Mouse (Mus musculus): Measurements from ENCODE around the gene Fgf8. TPM values are rescaled to one million over a fixed set of nuclear protein-coding genes. Genes with fewer than 3 reads are reported as not detected.

The Fgf8 gene
- polyA plus RNA-seq, 1 experiment from 2014 or later, result 0.73 TPM

DNA sequence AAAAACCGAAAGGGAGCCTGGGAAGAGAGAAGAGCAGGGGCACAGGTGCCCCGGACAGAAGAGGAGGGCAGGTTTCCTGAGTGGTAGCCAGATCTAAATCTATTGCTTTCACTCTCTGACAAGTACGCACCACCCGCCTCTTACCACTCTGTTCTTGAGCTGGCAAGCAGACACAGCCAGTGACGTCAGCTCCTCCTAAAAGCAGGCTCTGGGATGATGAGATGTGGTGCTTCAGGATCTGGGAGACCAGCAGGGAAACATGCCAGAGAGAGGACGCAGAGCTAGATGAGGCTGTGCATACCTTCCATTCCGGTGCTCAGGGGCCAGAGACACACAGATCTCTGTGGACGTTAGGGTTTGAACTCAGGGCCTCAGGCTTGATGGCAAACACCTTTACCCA, 50.5 kb downstream of the Fgf8 start:
- 76% methylated on average over 8 of the region's 8 CpGs for WGBS (ENCODE audit: insufficient replicate concordance)
- H3K27me3 ChIP-seq (ENCODE audit: control insufficient read depth, insufficient read depth, low read length), result no peaks in the 10 kb centered on the region

DNA sequence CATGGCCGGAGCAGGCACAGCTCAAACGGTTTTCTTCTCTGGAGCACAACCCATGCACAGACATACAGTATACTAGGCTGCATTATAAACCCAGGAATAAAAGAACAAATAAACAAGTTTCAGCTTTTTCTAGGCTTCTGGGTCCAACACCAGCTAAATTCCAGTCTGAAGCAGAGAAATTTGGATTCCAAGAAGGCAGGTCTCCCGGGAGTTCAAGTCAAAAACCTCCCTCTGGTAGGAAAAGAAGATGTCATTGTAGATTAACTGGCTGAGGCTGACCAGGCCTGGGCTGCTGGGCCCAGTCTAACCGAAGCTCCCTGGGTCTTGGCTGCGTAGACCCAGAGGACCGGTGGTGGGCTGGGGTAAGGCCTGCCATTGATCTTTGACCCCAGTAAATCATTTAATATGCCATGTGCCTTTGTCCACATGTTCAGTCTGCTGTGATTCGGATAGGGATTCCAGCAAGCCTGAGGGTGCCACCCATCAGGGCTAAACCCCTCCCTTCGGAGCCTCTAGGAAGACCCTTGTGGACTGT, 51.6 kb downstream of the Fgf8 start:
- H3K27ac ChIP-seq (ENCODE audit: low read depth, low read length), result no peak overlapping the region
- H3K27me3 ChIP-seq (ENCODE audit: control insufficient read depth, insufficient read depth, low read length), result no peaks in the 10 kb centered on the region

More for the DNA sequence above, 50.5 kb downstream of the Fgf8 start:
- Histone ChIP-seq H3K9ac (ENCODE audit: low read depth, low read length) (no peak overlapping the region), H3K27ac (ENCODE audit: low read depth, low read length) (no peak overlapping the region), H3K36me3 (ENCODE audit: control insufficient read depth, insufficient read depth, low read length) (no peaks in the 10 kb centered on the region), H3K4me1 (ENCODE audit: control insufficient read depth, insufficient read depth, low read length) (peaks cover 14% of the 10 kb centered on the region), H3K4me2 (no peak overlapping the region), H3K4me3 (ENCODE audit: low read depth, low read length) (no peak overlapping the region), H3K9me3 (replicated peaks; ENCODE audit: control insufficient read depth, low read length) (no peaks in the 10 kb centered on the region)
- ATAC-seq (replicated peaks; ENCODE audit: insufficient number of reproducible peaks, low FRiP score, low TSS enrichment), result no peak

DNA sequence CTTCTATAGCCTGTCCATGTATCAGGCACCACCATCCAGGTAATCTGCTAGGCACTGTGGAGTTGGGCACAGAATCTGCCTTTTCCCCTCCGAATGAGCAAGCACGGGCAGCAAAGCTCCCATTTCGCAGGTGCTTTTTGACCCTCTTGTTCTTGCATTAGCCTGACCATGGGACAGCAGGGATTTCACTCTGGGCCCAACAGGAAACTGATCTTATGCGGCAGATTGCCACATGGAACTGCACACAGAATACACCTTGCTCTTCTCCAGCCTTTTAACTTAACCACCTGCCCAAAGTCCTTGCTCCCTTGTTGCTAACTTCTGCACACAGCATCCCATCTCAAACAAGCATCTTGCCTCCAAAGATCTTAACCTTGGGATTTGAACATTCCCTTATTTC, 55.7 kb downstream of the Fgf8 start:
- no peak for ATAC-seq (replicated peaks; ENCODE audit: insufficient number of reproducible peaks, low FRiP score, low TSS enrichment)
- no peak overlapping the region for H3K4me2 ChIP-seq
- H3K9ac ChIP-seq (ENCODE audit: low read depth, low read length), result no peak overlapping the region
- no peaks in the 10 kb centered on the region for H3K36me3 ChIP-seq (ENCODE audit: control insufficient read depth, insufficient read depth, low read length)
- H3K4me1 ChIP-seq (ENCODE audit: control insufficient read depth, insufficient read depth, low read length), result no peaks in the 10 kb centered on the region
- no peak overlapping the region for H3K27ac ChIP-seq (ENCODE audit: low read depth, low read length)
- 59% methylated on average over 4 of the region's 4 CpGs for WGBS (ENCODE audit: insufficient replicate concordance)
- H3K27me3 ChIP-seq (ENCODE audit: control insufficient read depth, insufficient read depth, low read length), result no peaks in the 10 kb centered on the region
- no peak overlapping the region for H3K4me3 ChIP-seq (ENCODE audit: low read depth, low read length)
- H3K9me3 ChIP-seq (replicated peaks; ENCODE audit: control insufficient read depth, low read length), result no peaks in the 10 kb centered on the region

More for the DNA sequence above, 51.6 kb downstream of the Fgf8 start:
- 71% methylated on average over 8 of the region's 8 CpGs for WGBS (ENCODE audit: insufficient replicate concordance)
- no peak for ATAC-seq (replicated peaks; ENCODE audit: insufficient number of reproducible peaks, low FRiP score, low TSS enrichment)
- Histone ChIP-seq H3K4me3 (ENCODE audit: low read depth, low read length) (no peak overlapping the region), H3K9ac (ENCODE audit: low read depth, low read length) (no peak overlapping the region), H3K4me2 (no peak overlapping the region), H3K4me1 (ENCODE audit: control insufficient read depth, insufficient read depth, low read length) (peaks cover 10% of the 10 kb centered on the region), H3K36me3 (ENCODE audit: control insufficient read depth, insufficient read depth, low read length) (no peaks in the 10 kb centered on the region), H3K9me3 (replicated peaks; ENCODE audit: control insufficient read depth, low read length) (no peaks in the 10 kb centered on the region)

Other genes starting within 250 kb of the Fgf8 start
- gene Poll, start 182.4 kb downstream of the Fgf8 start, polyA plus RNA-seq (2014; fragmentation: Nextera tagmentation; extraction: Ambion mirVana), result 13.6 and 13.9 TPM in 2 replicates
- gene Gm17018, start 182.3 kb downstream of the Fgf8 start, polyA plus RNA-seq (2014; fragmentation: Nextera tagmentation; extraction: Ambion mirVana), result 32.6 and 35.1 TPM in 2 replicates
- gene Fbxw4, start 82.6 kb downstream of the Fgf8 start, polyA plus RNA-seq (2014; fragmentation: Nextera tagmentation; extraction: Ambion mirVana), result 2.7 and 4.2 TPM in 2 replicates
- 11.4 and 13.6 TPM in 2 replicates for gene Npm3, start 6.7 kb upstream of the Fgf8 start, polyA plus RNA-seq (2014; fragmentation: Nextera tagmentation; extraction: Ambion mirVana)
- gene Mgea5, start 40.9 kb upstream of the Fgf8 start, polyA plus RNA-seq (2014; fragmentation: Nextera tagmentation; extraction: Ambion mirVana), result 40.2 and 48.3 TPM in 2 replicates
- 0.45 and 0.66 TPM in 2 replicates for gene Kcnip2, start 73.1 kb upstream of the Fgf8 start, polyA plus RNA-seq (2014; fragmentation: Nextera tagmentation; extraction: Ambion mirVana)